Mouse (Mus musculus) midbrain, embryonic 10.5 days (tissue): ENCODE data around the gene Mtnr1b. TPM values are rescaled to one million over a fixed set of nuclear protein-coding genes. Genes with fewer than 3 reads are reported as not detected.
"Not testable (repeated sequence)": the region's sequence is repeated elsewhere in the genome, so short reads cannot be mapped to it uniquely, and the experiment has no call there.

Experiments used
- DNase-seq: peaks from one replicate; pipeline ENCODE4 v3.0.0-alpha.2; 2017; ENCODE audit warnings: low spot score
- H3K27ac ChIP-seq: fragments of 300-500 bp; sonication (generic); replicated peaks from 2 replicates; pipeline ENCODE4 v1.5.1; 2016; ENCODE audit warnings: mild to moderate bottlenecking
- H3K27me3 ChIP-seq: fragments of 300-500 bp; sonication (generic); 2 replicates; pipeline ENCODE4 v1.6.1; 2016; ENCODE audit warnings: low read depth, mild to moderate bottlenecking; ENCODE audit not compliant: poor library complexity, severe bottlenecking
- H3K36me3 ChIP-seq: fragments of 300-500 bp; sonication (generic); 2 replicates; pipeline ENCODE4 v1.6.1; 2016; ENCODE audit warnings: mild to moderate bottlenecking, moderate library complexity
- H3K4me1 ChIP-seq: fragments of 300-500 bp; sonication (generic); 2 replicates; pipeline ENCODE4 v1.6.1; 2016
- H3K4me3 ChIP-seq: fragments of 300-500 bp; sonication (generic); 2 replicates; pipeline ENCODE4 v1.5.1; 2016; ENCODE audit warnings: mild to moderate bottlenecking, moderate library complexity
- H3K9me3 ChIP-seq: fragments of 300-500 bp; sonication (generic); replicated peaks from 2 replicates; pipeline ENCODE4 v1.6.1; 2016; ENCODE audit warnings: mild to moderate bottlenecking
- WGBS: fragments of 180-500 bp; shearing (Covaris S2); methylation state at CpG from one replicate; pipeline ENCODE4 v1.1.7; 2016; 5-methylcytosine and 5-hydroxymethylcytosine counted together
- polyA plus RNA-seq: library from polyadenylated mRNA; unstranded; fragments of >200 nt; fragmentation: Nextera tagmentation; extraction: Ambion mirVana; gene quantifications from 2 replicates; pipeline ENCODE4 v1.2.1, GENCODE M21; 2016

Mtnr1b gene
- polyA plus RNA-seq, 1 experiment from 2014 or later = not detected

DNA sequence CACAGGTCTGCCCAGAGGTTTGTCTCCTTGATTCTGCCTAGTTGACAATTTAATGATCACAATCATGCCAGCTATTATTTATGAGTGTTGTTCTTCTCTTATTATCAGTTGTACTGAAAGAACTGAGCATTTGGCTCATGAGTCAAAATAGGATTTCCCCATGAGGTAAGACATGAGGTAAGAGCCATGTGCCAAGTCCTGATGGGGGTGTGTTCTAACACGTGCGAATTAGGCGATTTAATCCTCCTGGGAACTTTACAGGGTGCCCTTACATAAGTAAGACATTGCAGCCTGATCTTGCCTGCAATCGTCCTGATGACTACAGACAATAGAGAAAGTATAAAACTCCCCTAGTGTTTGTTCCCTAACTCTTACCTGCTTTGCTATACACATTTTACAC, 4.9 kb downstream of the Mtnr1b start:
- Histone ChIP-seq H3K36me3 (no peaks in the 10 kb centered on the region), H3K4me3 (no peak overlapping the region), H3K27me3 (peaks cover 10% of the 10 kb centered on the region), H3K27ac (no peak overlapping the region), H3K4me1 (no peaks in the 10 kb centered on the region), H3K9me3 (no peaks in the 10 kb centered on the region)
- 69% methylated on average over 4 of the region's 4 CpGs for WGBS
- DNase-seq = no peak

DNA sequence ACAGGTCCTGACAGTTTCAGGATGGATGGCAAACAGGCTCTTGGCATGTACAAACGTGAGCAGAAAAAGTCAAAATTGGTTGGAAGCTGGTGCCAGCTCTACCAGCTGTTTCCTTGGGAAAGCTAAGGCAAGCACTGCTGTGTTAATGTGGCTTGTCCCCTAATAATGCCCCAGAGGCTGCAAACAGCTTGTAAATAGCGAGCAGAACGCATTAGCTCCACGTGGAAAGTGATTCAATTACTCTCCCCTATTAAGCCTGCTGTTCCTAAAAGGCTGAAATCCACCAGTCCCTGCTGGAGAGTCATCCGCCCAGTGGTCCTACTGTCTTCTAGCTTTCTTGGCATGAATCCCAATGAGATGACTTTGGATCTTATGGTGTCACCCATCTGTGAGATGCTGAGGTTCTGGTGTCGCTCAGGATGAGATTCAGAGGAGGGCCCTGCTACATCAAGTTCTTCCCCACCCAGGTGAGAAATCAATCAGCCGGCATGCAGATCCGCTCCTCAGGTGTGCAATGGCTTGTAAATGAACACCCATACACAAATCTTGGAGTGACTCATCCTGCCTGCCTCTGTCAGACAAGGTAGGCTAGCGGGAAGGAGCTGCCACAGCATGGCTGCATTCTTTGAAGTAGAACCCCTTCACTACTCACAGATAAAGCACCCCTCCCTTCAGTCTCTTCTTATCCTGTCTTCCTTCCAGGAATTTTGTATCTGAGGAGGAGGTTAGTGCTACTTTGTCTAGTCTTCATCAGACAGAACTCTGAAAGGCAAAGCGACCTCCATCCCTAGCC, 7.9 kb downstream of the Mtnr1b start:
- DNase-seq = no peak
- Histone ChIP-seq H3K4me1 (no peaks in the 10 kb centered on the region), H3K4me3 (no peak overlapping the region), H3K27ac (no peak overlapping the region), H3K9me3 (no peaks in the 10 kb centered on the region), H3K36me3 (no peaks in the 10 kb centered on the region), H3K27me3 (no peaks in the 10 kb centered on the region)
- WGBS = 85% methylated on average over 10 of the region's 10 CpGs

DNA sequence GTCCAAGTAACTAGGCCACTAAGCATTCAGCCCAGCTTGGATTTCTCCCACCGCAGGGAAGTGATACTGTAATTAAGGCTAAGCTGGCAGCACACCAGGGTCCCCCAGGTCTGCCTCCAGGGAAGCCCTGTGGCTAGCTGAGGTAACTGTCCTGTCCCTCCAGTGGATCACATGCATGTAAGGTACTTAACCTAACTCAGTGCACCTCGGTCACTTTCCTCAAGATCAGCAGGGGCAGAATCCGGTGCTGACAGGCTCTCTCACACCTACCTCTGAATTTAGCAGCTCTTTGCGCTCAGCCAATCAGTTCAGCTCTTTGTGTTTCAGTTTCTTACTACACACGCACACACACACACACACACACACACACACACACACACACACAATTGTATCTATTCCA, 13.0 kb downstream of the Mtnr1b start:
- H3K9me3 ChIP-seq = no peaks in the 10 kb centered on the region
- H3K27me3 ChIP-seq = no peaks in the 10 kb centered on the region
- no peak for DNase-seq
- no peaks in the 10 kb centered on the region for H3K4me1 ChIP-seq
- H3K27ac ChIP-seq = no peak overlapping the region
- H3K36me3 ChIP-seq = no peaks in the 10 kb centered on the region
- no peak overlapping the region for H3K4me3 ChIP-seq
- WGBS = 82% methylated on average over 5 of the region's 5 CpGs

DNA sequence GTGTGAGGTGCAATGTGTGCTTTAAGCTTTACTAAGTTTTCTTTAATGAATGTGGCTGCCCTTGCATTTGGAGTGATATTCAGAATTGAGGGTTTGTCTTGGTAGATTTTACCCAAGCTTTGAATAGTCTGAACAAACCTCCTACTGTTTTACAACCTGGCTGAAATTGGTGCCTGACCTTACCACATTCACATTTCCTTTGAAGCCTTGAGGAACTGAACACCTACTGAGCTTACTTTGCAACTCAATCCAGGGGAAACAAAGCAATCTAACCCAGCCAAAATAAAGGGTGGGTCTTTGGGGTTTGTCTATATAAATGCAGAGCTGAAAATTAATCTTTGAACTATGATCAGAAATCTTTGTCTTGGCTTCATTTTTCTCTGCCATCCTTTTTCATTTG, 23.6 kb downstream of the Mtnr1b start:
- Histone ChIP-seq H3K9me3 (no peaks in the 10 kb centered on the region), H3K27ac (no peak overlapping the region), H3K4me3 (no peak overlapping the region), H3K36me3 (no peaks in the 10 kb centered on the region), H3K27me3 (no peaks in the 10 kb centered on the region), H3K4me1 (no peaks in the 10 kb centered on the region)
- no peak for DNase-seq

DNA sequence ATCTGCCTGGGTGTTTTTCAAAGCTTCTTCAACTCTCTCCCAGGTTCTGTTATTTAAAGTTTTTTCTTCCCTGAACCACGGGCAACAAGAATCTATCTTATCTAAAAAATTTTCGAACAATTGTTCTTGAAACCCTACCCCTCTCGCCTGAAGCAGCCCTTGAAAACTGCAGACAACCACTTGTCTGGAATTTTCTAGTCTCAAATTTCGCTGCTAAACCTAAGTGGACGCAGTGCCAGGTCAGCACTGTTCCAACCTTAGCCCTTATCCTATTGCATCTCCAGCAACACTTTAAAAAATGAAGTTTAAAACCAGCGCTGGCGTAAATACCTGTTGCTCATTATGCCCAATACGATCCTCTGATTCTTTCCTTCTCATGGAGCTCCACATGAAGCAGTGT, 29.0 kb downstream of the Mtnr1b start:
- Histone ChIP-seq H3K9me3 (0 out of 2 replicates have a peak, but pooled peaks cover 3% of the 10 kb centered on the region), H3K36me3 (no peaks in the 10 kb centered on the region), H3K4me1 (no peaks in the 10 kb centered on the region), H3K27me3 (no peaks in the 10 kb centered on the region), H3K4me3 (no peak overlapping the region), H3K27ac (no peak overlapping the region)
- no peak for DNase-seq
- 85% methylated on average over 8 of the region's 8 CpGs for WGBS

DNA sequence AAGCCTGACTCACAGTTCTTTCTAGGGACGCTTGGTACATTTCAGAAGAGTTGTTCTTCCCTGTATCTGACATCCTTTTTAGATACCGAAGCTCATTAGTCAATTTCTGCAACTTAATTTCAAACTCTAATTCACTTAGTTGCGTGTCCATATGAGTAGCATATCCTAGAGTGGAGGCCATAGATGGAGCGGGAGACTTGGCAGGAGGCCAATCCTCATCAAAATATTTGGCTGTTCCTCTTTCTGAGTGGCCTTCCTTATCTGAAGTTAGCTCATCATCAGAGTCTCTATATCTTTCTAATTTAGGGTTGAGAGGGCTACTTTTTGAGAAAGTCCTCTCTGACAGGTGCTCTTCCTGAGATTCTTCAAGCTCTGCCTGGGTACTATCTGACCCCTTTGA, 29.4 kb downstream of the Mtnr1b start:
- not testable (repeated sequence) for H3K27me3 ChIP-seq, H3K36me3 ChIP-seq, H3K4me1 ChIP-seq, DNase-seq, H3K9me3 ChIP-seq, H3K4me3 ChIP-seq, H3K27ac ChIP-seq
- WGBS = 95% methylated on average over 4 of the region's 4 CpGs

DNA sequence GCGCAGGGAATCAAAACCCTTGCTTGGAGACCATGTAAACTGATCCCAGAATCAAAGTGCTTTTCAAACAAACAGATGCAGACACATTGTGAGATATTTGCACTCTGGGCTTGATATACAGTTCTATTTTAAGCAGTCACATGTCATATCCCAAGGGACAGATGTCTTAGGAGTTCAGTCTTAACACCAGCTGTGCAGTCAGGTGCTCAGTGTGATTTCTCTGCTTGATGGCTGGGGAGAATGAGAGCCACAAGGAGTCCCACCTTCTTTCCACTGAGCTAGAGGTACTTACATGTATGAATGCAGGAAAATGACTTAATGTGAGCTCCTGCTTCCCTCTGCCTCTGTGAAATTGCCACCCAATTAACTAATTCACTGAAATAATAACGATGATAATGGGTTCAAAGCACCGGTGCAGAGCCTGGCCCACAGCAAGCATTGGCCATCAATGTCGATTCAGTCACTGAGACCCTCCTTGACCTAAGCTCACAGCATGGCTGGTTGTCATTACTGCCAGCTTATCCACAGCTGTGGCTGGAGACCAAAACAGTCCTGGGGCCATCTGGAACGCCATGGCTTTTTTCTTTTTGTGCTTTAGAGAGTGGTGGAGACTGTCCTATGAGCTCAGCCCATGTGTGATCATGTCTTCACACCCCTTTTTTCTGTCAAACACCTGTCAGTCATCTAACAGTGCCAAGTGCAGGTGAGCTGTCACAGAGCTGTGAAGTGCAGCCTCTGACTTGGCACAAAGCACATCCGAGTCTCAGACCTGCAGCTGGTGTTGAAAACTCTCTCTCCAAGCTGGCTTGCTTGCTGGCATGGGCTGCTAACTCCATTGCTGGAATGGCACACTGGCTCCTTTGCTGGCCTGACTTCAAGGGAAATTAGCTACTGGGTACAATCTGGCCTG, 61.1 kb downstream of the Mtnr1b start:
- no peak overlapping the region for H3K4me3 ChIP-seq
- no peaks in the 10 kb centered on the region for H3K4me1 ChIP-seq
- no peaks in the 10 kb centered on the region for H3K27me3 ChIP-seq
- WGBS = 87% methylated on average over 6 of the region's 6 CpGs
- no peak overlapping the region for H3K27ac ChIP-seq
- no peaks in the 10 kb centered on the region for H3K9me3 ChIP-seq
- no peaks in the 10 kb centered on the region for H3K36me3 ChIP-seq
- no peak for DNase-seq

DNA sequence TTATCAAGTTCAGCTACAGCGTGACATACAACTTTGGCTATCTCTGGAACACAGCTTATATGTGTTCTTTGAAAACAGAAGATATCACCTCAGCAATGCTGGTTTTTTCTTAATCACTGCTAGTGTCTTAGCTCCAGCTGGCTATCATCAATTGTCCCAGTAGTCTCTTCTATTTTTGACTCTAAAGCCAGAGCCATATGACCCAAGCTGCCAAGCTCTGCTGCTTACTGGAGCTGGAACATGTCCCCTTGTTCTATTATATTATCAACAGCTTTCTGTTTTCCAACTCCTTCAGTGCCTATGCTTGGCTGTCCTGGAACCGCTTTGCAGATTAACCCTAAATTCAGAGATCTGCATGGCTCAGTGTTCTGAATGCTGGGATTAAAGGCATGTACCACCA, 70.1 kb downstream of the Mtnr1b start:
- Histone ChIP-seq H3K27ac (no peak overlapping the region), H3K4me3 (no peak overlapping the region), H3K36me3 (no peaks in the 10 kb centered on the region), H3K4me1 (no peaks in the 10 kb centered on the region), H3K27me3 (no peaks in the 10 kb centered on the region), H3K9me3 (no peaks in the 10 kb centered on the region)
- WGBS = 89% methylated on average over 2 of the region's 2 CpGs
- no peak for DNase-seq

DNA sequence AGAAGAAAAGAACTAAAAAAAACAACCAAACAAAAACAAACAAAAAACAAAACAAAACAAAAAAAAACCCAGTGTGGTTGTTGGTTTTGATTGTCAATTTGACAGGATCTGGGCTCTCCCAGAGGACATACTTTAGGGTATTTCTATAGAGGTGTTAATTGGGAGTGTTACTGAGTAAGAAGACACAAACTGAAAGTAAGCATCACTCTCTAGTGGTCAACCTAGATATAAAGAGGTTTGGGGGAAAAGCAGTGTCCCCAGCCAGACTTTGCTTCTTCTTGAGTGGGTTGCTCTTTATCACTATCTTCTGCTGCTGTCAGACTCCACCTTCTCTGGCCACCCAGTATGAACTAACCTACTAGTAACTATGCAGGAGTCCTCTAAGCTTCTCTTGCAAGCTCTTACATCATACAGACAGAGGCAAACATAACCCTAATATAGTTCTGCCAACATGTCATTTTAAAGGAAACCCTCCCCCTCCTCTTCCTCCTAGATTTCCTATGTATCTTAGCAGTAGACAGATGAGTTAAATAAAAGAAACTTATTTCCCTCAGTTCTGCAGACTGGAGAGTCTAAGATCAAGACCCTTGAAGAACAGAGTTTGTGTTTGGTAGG, 71.8 kb downstream of the Mtnr1b start:
- H3K36me3 ChIP-seq = no peaks in the 10 kb centered on the region
- no peaks in the 10 kb centered on the region for H3K9me3 ChIP-seq
- H3K4me3 ChIP-seq = no peak overlapping the region
- DNase-seq = no peak
- no peak overlapping the region for H3K27ac ChIP-seq
- no peaks in the 10 kb centered on the region for H3K4me1 ChIP-seq
- H3K27me3 ChIP-seq = no peaks in the 10 kb centered on the region

DNA sequence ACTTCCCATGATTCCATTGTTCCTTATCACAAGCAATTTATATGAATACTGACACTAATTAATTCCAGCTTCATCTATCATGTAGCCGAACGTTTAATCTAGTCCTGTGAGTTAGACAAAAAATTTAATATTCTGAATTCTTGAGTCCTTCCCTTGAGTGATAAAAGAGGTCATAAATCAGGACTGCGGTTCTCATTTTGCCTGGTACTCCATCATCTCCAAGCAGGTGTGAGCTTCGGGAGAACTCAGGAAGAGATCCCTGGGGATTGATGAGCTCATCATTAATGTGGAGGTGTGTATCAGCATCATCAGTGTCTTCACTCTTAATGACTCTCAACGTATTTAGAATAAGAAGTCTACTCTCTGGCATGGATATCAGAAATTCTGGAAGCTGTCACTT, 74.0 kb downstream of the Mtnr1b start:
- no peaks in the 10 kb centered on the region for H3K9me3 ChIP-seq
- no peaks in the 10 kb centered on the region for H3K36me3 ChIP-seq
- H3K4me3 ChIP-seq = no peak overlapping the region
- no peak for DNase-seq
- no peak overlapping the region for H3K27ac ChIP-seq
- 90% methylated on average over 5 of the region's 5 CpGs for WGBS
- H3K4me1 ChIP-seq = no peaks in the 10 kb centered on the region
- no peaks in the 10 kb centered on the region for H3K27me3 ChIP-seq

DNA sequence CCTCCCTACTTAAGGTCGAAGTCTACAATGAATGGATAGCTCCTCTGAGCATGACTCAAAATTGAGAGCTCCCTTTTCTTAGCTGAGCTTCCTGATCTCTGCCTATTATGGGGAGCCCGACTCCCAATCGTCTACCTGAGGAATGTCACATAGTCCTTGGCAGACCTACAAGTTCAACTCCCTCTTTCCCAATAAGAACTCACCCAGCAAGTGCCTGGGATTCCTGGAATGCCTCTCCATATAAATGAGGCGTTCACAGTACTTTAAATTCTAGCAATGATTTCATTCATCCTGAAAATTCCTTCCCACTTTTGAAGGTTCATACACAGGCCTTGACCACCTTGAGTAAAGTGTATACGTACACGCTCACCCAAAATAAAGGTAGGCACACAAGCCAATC, 79.9 kb downstream of the Mtnr1b start:
- Histone ChIP-seq H3K9me3 (no peaks in the 10 kb centered on the region), H3K27me3 (no peaks in the 10 kb centered on the region), H3K4me1 (no peaks in the 10 kb centered on the region), H3K27ac (no peak overlapping the region), H3K4me3 (no peak overlapping the region), H3K36me3 (no peaks in the 10 kb centered on the region)
- WGBS = 87% methylated on average over 6 of the region's 6 CpGs
- DNase-seq = no peak

DNA sequence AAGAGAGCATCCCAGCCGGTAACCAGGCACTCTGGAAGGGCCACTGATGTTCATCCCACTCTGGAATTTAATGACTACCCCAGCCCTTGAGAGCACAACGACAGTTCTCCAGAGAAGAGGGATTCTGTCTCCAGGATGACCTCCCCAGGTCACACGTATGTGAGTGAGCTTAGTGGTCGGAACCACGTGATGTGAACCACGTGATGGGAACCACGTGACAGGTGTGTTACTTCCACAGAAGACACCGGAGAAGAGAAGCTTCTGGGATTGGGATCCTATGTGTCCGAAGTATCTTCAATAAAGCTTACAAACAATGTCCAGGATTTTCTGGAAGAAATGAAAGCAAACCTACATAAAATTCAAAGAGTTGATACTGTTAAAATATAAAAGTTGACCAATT, 82.3 kb downstream of the Mtnr1b start:
- Histone ChIP-seq H3K27me3 (no peaks in the 10 kb centered on the region), H3K9me3 (no peaks in the 10 kb centered on the region), H3K4me3 (no peak overlapping the region), H3K4me1 (no peaks in the 10 kb centered on the region), H3K27ac (no peak overlapping the region), H3K36me3 (no peaks in the 10 kb centered on the region)
- no peak for DNase-seq
- 92% methylated on average over 9 of the region's 9 CpGs for WGBS

DNA sequence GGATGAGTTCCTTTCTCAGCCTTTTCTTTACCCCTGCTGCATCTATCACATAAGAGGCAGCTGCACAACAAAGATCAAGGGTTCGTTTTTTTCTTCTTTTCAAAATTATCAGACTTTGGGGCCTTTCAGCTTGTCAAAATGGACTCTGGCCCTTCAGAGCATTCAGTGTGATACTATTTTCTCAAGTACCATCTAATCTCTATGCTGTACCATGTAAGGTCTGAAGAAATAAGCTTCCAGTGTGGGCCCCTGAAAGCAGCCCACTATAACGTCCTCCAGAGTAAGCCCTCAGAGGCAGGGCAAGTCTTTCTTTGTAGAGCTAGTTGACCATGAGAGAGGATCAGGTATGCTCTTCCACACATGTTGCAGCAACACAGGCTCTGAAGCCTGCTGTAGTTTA, 87.7 kb downstream of the Mtnr1b start:
- H3K27me3 ChIP-seq = no peaks in the 10 kb centered on the region
- WGBS = 77% methylated on average over 2 of the region's 2 CpGs

More for the DNA sequence above, 87.7 kb downstream of the Mtnr1b start:
- no peaks in the 10 kb centered on the region for H3K4me1 ChIP-seq
- H3K4me3 ChIP-seq = no peak overlapping the region
- no peak overlapping the region for H3K27ac ChIP-seq
- no peak for DNase-seq
- H3K36me3 ChIP-seq = no peaks in the 10 kb centered on the region
- H3K9me3 ChIP-seq = no peaks in the 10 kb centered on the region
